Mouse (Mus musculus) c-Kit-positive CD71-positive TER-119-positive erythroid progenitor cells, embryonic 14.5 days (primary cell): ENCODE results near the gene Supt5.

Source experiments
- DNase-seq: peaks from one replicate; pipeline ENCODE4 v3.0.0-alpha.2; 2013; ENCODE audit warnings: low spot score

Supt5 gene

DNA sequence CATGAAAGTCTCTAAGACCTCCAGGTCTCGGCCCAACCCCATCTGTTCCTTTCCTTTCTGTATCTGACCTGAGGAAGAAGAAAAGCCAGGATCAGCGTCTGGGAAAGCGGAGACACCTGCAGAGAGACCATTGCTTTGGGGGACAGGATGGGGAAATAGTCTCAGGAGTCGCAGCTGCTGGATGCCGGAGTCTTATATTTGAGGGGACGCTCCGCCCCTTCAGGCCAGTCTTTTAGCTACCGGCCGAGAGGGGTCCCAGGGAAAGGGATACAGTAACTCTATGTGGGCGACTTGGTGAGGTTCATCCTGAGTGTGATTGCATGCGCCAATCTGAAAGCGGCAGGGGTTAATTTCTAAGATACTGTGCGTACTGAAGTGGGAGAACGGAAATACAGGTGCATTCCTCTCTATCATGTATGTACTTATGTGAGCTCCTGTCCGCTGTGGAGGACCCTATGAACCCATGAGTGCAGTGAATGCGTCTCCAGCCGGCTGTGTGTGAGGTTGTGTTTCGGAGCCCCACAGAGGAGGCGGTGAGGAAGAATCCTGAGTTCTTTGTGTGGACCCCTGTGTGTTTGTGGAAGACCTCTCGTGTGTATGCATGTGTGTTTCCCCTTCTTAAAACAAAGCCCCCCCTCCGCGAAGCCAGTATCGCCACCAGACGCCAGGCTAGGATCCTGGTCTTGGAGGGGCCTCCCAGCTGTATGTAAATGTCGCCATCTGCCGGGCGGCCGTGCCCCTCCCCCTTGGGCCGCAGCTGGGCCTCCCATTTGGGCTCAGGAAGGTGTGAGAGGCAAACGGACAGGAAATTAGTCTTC lies 36.7 kb downstream of the Supt5 start, which contains the start of gene Dll3:
Dll3 (minus strand) TSS at position 623 of the 818 bp plus-strand sequence.
- DNase-seq, result peak; percentile 25

DNA sequence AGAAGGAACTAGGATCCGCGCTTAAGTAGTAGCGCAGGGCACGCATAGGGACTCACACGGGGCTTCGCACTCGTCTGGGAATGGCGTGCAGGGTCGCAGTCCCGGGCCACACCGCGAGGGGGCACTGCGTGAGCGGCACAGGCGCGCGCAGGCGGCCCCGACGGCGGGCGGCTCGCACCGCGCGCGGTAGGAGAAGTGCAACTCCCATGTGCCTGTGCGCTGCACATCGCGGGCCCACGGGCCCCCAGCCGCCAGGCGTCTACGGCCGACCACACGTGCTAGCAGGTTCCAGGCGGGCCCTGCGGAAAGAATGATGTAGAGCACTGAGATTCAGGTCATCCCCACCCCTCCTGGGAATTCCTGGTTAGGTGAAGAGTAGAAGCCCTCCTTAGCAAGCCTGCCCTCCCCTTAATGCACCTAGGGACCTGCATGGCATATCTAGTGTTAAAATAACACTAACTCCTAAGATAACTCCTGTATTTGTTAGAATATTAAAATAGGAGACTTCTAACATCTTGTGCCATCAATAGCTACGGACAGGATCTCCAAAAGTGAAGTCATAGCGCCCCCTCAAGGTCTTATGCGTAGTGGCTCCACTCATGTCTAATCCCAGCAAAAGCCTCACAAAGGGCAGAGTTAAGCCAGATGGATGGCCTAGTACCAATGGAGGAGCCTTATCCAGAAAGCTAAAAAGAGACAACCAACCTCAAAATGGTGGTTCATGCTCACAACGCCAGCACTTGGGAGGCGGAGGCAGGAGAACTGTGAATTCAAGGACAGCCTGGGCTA lies 39.5 kb downstream of the Supt5 start:
- peak; percentile 55 for DNase-seq

GRCm38 (mm10) chr7:28294481-28294880 lies 44.1 kb downstream of the Supt5 start:
- DNase-seq, result no peak

DNA sequence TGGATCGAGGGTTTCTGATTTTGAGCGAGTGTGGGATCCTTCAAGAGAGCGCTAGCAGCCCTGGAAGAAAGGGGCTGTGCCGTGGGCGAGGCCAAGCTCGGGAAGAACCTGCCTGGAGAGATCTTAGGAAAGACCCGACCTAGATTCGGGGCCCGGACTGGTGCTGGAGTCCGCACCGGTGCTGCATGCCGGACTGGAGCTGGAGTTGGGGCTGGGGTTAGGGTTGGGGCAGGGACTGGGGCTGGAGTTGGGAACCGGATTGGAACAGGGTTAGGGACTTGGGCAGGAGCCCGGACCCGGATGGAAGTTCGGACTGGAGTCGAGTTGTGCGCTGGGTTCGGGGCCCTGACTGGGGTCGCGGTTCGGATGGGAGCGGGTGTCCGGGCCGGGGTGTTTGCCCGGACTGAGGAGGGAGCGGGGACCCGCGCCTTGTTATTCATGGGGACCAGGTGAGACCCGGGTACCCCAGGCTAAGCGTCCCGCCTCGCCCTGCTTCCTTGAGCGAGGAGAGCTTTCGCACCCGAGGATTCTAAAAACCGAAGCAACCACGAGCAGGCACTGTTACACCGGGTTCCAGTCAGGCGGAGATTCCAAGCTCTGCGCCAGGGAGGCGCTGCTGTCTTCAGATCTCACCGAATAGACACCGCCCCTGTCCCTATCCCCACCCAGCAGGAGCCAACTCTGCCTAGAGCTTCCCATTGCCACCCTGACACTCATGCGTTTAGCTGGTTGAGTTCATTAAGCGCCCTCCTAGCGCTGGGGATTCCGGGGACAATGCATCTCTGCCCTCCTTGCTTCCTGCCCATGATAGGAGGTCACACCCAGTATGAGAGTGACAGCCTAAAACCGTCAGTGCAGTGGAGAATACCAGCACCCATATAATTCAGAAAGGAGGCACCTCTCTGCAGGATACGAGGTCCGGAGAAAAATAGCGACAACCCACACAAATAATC lies 47.6 kb downstream of the Supt5 start, which contains the start of gene Selenov:
Selenov (minus strand) TSS at position 549 of the 953 bp plus-strand sequence.
- DNase-seq, result no peak

DNA sequence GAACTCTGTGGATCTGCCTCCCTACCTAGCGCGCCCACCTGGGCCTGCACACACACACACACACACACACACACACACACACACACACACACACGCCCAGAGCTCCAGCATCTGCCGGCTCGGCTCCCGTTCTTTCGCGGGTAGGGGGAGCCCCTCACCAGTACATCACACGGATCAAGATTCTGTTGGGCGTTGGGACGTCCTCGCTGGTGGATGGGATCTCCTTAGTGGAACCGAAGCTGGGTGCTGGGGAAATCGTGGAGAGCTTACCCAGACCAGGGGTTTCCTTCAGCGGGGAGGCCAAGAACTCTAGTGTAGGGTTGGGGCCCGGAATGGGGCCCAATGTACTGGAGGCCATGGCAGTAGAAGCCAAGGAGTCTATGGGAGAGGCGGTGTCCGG lies 48.4 kb downstream of the Supt5 start:
- DNase-seq, result no peak

DNA sequence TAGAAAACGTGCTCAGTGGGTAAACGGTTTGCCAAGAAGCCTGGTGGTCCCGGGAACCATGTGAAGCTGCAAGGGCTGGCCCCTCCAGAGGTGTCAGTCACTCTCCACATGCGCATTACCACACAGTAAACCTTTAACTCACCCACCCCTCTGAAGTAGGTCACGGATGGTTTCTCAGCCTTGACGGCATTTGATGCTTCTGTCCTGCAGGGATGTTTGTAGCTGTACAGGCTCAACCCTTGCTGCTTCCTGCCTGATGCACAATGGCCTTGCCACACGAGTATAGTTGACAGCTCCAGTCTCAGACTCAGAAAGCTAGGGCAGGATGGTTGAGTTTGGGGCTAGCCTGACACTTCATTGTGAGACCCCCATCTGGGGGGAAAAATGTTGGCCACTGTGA lies 57.9 kb downstream of the Supt5 start:
- DNase-seq, result no peak

- no peak for DNase-seq
Measured at GRCm38 (mm10) chr7:28278279-28278652, 60.3 kb downstream of the Supt5 start.

DNA sequence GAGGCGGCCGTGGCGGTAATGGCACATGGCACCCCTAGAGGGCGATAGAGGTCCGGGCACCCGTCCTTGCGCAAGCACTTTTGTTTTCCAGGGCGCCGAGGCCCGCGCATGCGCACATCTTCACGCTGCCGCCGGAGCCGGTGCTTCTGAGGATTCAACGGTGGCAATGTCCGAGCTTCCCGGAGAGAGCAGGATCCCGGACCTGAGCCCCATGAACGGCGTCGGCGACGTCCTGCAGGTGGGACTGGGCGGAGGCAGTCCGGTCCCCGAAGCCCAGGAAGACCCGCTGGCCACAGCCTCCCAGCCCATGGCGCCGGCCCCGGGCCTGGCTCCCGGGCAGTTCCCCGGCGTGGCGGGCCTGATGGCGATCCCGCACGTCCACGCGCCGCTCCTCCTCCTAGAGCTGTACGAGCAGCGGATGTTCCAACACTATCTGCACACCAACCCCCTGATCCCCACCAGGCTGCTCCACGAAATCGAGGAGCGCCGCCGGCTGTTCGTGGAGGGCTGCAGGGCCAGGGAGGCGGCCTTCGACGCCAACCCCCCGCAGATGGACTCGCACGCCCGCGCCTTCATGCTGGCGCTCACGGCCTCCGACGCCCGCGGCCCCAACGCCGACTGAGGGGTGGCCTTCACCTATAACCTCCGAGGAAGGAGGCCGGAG lies 60.8 kb downstream of the Supt5 start, which contains the start of gene Eid2b:
Eid2b (plus strand) TSS at position 125 of the 664 bp plus-strand sequence.
- peak; percentile 94 for DNase-seq

DNA sequence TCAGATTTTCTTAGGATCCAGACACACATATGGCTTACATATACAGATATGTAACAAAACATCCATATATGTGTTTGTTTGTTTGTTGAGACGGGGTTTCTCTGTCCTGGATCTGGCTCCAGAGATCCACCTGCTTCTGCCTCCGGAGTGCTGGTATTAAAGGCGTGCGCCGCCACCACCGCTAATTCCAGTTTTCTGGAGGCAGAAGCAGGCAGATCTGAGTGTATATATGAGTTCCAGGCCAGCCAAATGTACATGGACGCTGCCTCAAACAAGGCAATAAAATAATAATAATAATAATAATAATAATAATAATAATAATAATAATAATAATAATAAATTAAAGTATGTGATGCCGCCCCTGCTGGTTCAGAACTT lies 61.3 kb downstream of the Supt5 start:
- no peak for DNase-seq

- DNase-seq, result no peak
Measured at GRCm38 (mm10) chr7:28271761-28272160, 66.8 kb downstream of the Supt5 start.

- DNase-seq, result no peak
Measured at GRCm38 (mm10) chr7:28269355-28269754, 69.2 kb downstream of the Supt5 start.

DNA sequence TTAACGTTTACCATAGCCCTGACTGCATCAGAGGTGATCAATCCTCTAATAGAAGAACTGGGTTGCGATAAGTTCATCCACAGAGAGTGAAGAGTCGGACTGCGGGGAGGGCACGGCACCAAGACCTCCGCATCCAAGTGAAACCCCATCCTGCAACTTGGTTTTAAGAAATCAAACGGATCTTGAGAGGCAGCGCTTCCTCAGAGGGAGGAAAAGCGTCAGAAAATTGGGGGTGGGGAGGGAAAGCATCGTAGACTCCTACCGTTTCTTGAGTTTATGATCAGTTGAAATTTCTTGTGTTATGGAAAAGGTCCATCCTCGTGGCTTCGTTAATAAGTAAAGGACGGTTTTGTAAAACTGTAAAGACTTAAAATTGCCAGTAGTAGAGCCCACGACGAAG lies 70.0 kb downstream of the Supt5 start:
- DNase-seq, result no peak

DNA sequence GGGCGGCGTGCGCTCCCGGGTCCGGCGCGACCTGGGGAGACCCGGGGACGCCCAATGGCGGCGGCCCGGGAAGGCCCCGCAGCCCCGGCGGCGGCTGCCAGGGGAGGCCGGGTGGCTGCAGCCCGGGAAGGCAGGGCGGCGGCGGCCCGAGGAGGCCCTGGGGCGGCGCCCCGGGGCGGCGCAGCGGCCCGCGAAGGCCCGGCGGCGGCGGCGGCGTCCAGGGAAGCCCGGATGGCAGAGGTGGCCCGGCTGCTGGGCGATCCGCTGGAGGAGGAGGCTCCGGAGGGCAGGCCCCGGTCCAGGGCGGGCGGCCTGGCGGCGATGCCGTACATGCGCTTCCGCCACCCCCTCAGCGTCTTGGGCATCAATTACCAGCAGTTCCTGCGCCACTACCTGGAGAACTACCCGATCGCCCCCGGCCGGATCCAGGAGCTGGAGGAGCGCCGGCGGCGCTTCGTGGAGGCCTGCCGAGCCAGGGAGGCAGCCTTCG lies 70.5 kb downstream of the Supt5 start:
- no peak for DNase-seq

GRCm38 (mm10) chr7:28267129-28268041 lies 71.2 kb downstream of the Supt5 start, which contains the start of gene Eid2:
Eid2 (plus strand) TSS chr7:28267881.
- DNase-seq, result no peak

DNA sequence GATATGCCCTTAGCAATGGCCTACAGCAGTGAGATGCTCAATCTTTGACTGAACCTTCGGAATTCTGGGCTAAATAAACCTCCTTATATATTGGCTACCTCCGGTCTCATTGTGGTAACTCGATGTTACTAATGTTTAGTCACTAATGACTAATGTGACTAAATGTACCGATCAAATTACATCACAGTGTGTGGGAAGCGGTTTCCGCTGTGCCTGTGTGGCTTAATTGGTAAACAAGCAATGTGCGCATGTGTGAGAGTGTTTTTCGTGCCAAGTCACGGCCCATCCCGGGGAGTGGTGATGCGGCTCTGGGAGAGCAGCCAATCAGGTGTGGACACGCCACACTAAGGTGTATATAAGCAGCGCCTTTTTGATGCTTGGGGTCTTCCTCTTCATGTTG lies 73.2 kb downstream of the Supt5 start:
- DNase-seq, result no peak
